Mouse (Mus musculus): ENCODE data around the gene Cd2bp2. TPM values are rescaled to one million over a fixed set of nuclear protein-coding genes. Genes with fewer than 3 reads are reported as not detected.

Gene Cd2bp2
- polyA plus RNA-seq, 1 experiment from 2014 or later, result 14.0 TPM

DNA sequence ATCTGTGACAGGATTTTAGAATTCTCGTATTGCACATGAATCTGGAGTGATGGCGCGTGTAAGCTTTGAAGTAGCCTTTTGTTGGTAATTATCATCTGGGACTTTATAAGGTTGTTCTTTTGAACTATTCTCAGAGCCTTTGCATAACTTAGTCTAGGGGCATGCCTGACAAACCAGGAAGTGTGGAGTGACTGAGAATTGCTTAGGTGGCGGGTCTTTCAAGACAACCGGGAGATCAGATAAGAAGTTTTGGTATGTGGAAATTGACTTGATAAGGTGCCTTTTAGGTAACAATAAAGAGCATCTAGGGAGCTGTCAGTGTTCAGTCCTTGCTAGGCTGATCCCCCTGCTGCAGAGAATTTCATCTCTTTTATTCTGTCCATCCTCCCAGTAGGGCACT, 29.3 kb downstream of the Cd2bp2 start:
- WGBS (ENCODE audit: insufficient replicate concordance), result 74% methylated on average over 5 of the region's 5 CpGs
- no peaks in the 10 kb centered on the region for H3K27me3 ChIP-seq (ENCODE audit: insufficient read depth, low read length)
- H3K4me1 ChIP-seq (ENCODE audit: insufficient read depth), result peaks cover 2% of the 10 kb centered on the region; the same call in 1 of the 2 replicates
- no peak overlapping the region for H3K27ac ChIP-seq (ENCODE audit: low read depth)
- H3K9ac ChIP-seq (replicated peaks), result no peak overlapping the region
- H3K36me3 ChIP-seq (replicated peaks; ENCODE audit: insufficient read depth, low read length), result no peaks in the 10 kb centered on the region
- TF ChIP-seq CTCF (IDR thresholded peaks at IDR 0.05; ENCODE audit: low read depth) (no peak), EP300 (IDR thresholded peaks at IDR 0.05; ENCODE audit: low read depth) (no peak)
- H3K9me3 ChIP-seq (ENCODE audit: low read length), result no peaks in the 10 kb centered on the region
- no peak overlapping the region for H3K4me3 ChIP-seq (ENCODE audit: low read depth, low read length)
- no peak for DNase-seq
- no peak for ATAC-seq
- no peak overlapping the region for H3K4me2 ChIP-seq (ENCODE audit: low read depth, low read length)

DNA sequence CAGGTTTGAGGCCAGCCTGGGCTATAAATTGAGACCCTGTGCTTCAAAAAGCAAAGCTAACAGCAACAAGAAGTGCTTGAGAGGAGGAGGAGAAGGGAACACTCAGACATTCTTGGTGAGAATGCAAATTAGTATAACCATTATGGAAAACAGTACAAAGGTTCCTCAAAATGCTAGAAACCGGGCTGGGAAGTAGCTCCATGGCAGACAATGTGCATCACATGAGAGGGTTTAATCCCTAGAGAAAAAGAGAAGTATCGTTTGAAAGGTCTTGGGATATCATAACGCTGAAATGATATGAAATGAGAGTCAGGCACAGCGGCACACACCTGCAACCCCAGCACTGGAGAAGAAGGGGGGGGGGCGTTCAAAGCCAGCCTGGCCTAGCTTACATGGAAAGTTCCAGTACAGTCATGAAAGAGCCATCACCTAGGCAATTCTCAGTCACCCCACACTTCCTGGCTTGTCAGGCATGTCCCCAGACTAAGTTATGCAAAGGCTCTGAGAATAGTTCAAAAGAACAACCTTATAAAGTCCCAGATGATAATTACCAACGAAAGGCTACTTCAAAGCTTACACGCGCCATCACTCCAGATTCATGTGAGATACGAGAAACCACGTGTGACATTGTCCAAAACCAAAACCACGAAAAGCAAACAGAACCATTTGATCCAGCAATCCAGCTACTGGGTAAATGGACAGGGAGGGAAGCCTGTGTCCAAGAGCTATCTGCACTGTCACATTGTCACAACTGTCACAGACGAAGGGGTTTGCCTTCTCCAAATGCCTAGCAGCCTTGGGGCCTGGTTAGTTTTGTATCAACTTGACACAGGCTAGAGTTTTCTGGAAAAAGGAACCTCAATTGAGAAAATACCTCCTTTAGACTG, 30.0 kb downstream of the Cd2bp2 start:
- Histone ChIP-seq H3K4me1 (ENCODE audit: insufficient read depth) (peaks cover 2% of the 10 kb centered on the region; the same call in 1 of the 2 replicates), H3K36me3 (replicated peaks; ENCODE audit: insufficient read depth, low read length) (no peaks in the 10 kb centered on the region), H3K4me2 (ENCODE audit: low read depth, low read length) (no peak overlapping the region), H3K9me3 (ENCODE audit: low read length) (no peaks in the 10 kb centered on the region), H3K27me3 (ENCODE audit: insufficient read depth, low read length) (no peaks in the 10 kb centered on the region), H3K27ac (ENCODE audit: low read depth) (no peak overlapping the region), H3K9ac (replicated peaks) (no peak overlapping the region), H3K4me3 (ENCODE audit: low read depth, low read length) (no peak overlapping the region)
- DNase-seq (no peak), ATAC-seq (no peak)
- TF ChIP-seq CTCF (IDR thresholded peaks at IDR 0.05; ENCODE audit: low read depth) (no peak), EP300 (IDR thresholded peaks at IDR 0.05; ENCODE audit: low read depth) (no peak)
- 68% methylated on average over 12 of the region's 12 CpGs for WGBS (ENCODE audit: insufficient replicate concordance)

DNA sequence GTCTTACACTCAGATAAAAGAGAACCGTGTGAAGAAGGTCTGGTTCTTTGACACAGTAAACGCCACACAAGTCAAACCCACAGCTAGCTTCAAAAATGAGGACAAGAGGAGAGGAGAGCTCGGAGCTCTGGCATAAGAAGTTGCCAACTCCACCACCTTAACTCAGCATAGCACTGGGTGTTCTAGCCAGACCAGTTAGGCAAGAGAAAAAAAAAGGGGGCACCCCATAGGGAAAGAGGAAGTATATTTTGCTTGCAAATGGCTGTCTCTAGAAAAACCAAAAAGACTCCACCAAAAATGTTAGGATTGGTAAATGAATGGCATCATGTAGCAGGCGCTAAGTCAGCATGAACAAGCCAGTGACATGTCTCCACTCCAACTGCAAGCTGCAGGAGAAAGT, 31.8 kb downstream of the Cd2bp2 start:
- TF ChIP-seq CTCF (IDR thresholded peaks at IDR 0.05; ENCODE audit: low read depth), result no peak
- TF ChIP-seq EP300 (IDR thresholded peaks at IDR 0.05; ENCODE audit: low read depth), result no peak
- DNase-seq (no peak), ATAC-seq (no peak)
- Histone ChIP-seq H3K27ac (ENCODE audit: low read depth) (no peak overlapping the region), H3K4me1 (ENCODE audit: insufficient read depth) (peaks cover 2% of the 10 kb centered on the region; the same call in 1 of the 2 replicates), H3K36me3 (replicated peaks; ENCODE audit: insufficient read depth, low read length) (no peaks in the 10 kb centered on the region), H3K4me3 (ENCODE audit: low read depth, low read length) (no peak overlapping the region), H3K27me3 (ENCODE audit: insufficient read depth, low read length) (no peaks in the 10 kb centered on the region), H3K4me2 (ENCODE audit: low read depth, low read length) (no peak overlapping the region), H3K9me3 (ENCODE audit: low read length) (no peaks in the 10 kb centered on the region), H3K9ac (replicated peaks) (no peak overlapping the region)
- 85% methylated on average over 4 of the region's 4 CpGs for WGBS (ENCODE audit: insufficient replicate concordance)

DNA sequence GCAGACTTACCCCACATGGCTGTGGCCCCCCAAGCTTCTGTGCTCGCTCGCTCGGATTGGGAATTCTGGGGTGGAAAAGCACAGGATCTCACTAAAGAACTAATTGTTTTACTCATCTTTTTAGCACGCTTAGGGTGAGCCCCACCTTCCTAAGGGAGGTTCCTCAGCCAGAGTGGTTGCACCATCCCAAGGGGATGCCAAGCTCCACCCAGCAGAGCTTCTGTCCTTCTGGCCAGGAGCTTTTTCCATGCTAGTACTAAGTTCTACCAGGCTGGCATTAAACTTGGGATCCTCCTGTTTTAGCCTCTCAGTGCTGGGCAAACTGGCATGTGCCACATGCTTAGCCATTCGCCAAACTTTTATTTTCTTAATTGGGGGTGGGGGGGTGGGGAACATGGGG, 33.3 kb downstream of the Cd2bp2 start:
- no peak overlapping the region for H3K27ac ChIP-seq (ENCODE audit: low read depth)
- ATAC-seq (no peak), DNase-seq (no peak)
- H3K4me2 ChIP-seq (ENCODE audit: low read depth, low read length), result no peak overlapping the region
- no peaks in the 10 kb centered on the region for H3K36me3 ChIP-seq (replicated peaks; ENCODE audit: insufficient read depth, low read length)
- 82% methylated on average over 5 of the region's 5 CpGs for WGBS (ENCODE audit: insufficient replicate concordance)
- no peak overlapping the region for H3K9ac ChIP-seq (replicated peaks)
- H3K4me1 ChIP-seq (ENCODE audit: insufficient read depth), result peaks cover 5% of the 10 kb centered on the region
- no peak overlapping the region for H3K4me3 ChIP-seq (ENCODE audit: low read depth, low read length)
- H3K27me3 ChIP-seq (ENCODE audit: insufficient read depth, low read length), result no peaks in the 10 kb centered on the region
- no peaks in the 10 kb centered on the region for H3K9me3 ChIP-seq (ENCODE audit: low read length)
- TF ChIP-seq CTCF (IDR thresholded peaks at IDR 0.05; ENCODE audit: low read depth), result no peak
- no peak for TF ChIP-seq EP300 (IDR thresholded peaks at IDR 0.05; ENCODE audit: low read depth)

DNA sequence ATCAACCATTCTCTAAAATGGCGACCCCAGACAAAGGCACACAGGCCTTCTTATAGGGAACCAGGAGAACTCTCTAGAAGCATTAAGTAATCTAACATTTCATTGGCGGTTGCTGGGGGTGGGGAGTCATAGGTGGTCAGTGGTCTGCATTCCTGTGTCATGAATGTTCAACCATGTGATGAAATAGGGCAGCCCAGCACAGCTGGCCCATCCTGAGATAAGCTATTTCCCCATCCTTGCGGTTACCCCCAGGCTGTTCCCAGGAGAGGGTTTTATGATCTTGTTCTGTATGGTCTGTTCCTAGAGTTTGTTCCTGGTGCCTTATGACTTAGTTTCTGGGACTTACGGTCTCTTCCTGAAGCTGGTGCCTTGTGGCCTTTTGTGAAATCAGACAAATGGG, 38.3 kb downstream of the Cd2bp2 start:
- no peaks in the 10 kb centered on the region for H3K27me3 ChIP-seq (ENCODE audit: insufficient read depth, low read length)
- peaks cover 7% of the 10 kb centered on the region for H3K4me1 ChIP-seq (ENCODE audit: insufficient read depth)
- H3K27ac ChIP-seq (ENCODE audit: low read depth), result no peak overlapping the region
- DNase-seq, result no peak
- no peaks in the 10 kb centered on the region for H3K36me3 ChIP-seq (replicated peaks; ENCODE audit: insufficient read depth, low read length)
- no peaks in the 10 kb centered on the region for H3K9me3 ChIP-seq (ENCODE audit: low read length)
- ATAC-seq, result no peak
- no peak for TF ChIP-seq EP300 (IDR thresholded peaks at IDR 0.05; ENCODE audit: low read depth)
- no peak for TF ChIP-seq CTCF (IDR thresholded peaks at IDR 0.05; ENCODE audit: low read depth)
- no peak overlapping the region for H3K4me2 ChIP-seq (ENCODE audit: low read depth, low read length)
- no peak overlapping the region for H3K4me3 ChIP-seq (ENCODE audit: low read depth, low read length)
- H3K9ac ChIP-seq (replicated peaks), result no peak overlapping the region
- 55% methylated on average over 4 of the region's 4 CpGs for WGBS (ENCODE audit: insufficient replicate concordance)

DNA sequence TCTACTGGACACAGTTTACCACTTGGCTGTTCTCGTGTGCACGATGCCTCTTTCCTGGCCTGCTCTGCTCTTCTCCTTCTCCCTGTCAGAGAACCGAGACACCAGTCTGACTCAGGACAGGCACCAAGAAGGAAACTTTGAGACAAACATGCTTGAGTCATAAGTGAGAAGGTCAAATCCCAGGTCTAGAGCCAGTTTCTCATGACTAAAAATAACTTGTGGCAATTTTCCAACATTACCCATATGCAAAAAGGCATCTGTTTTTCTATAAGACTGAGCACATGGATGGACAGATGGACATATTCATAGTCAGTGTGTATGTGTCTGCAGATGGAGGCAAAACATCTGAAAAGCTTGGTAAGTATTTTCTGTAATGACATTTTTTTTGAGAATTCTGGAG, 42.4 kb downstream of the Cd2bp2 start:
- Histone ChIP-seq H3K4me1 (ENCODE audit: insufficient read depth) (peaks cover 7% of the 10 kb centered on the region), H3K27me3 (ENCODE audit: insufficient read depth, low read length) (no peaks in the 10 kb centered on the region), H3K9ac (replicated peaks) (no peak overlapping the region), H3K36me3 (replicated peaks; ENCODE audit: insufficient read depth, low read length) (no peaks in the 10 kb centered on the region), H3K27ac (ENCODE audit: low read depth) (no peak overlapping the region), H3K9me3 (ENCODE audit: low read length) (no peaks in the 10 kb centered on the region), H3K4me2 (ENCODE audit: low read depth, low read length) (no peak overlapping the region), H3K4me3 (ENCODE audit: low read depth, low read length) (no peak overlapping the region)
- no peak for TF ChIP-seq EP300 (IDR thresholded peaks at IDR 0.05; ENCODE audit: low read depth)
- TF ChIP-seq CTCF (IDR thresholded peaks at IDR 0.05; ENCODE audit: low read depth), result no peak
- WGBS (ENCODE audit: insufficient replicate concordance), result 57% methylated on average over 3 of the region's 3 CpGs
- DNase-seq (no peak), ATAC-seq (no peak)

All from liver, postnatal 0 days (tissue).